Mouse (Mus musculus) CD4-positive helper T cell, adult 2 months (primary cell): ENCODE data around the gene Ankrd6.

Experiments
- DNase-seq: peaks from one replicate; pipeline ENCODE4 v3.0.0-alpha.2; 2012; ENCODE audit warnings: low read depth, missing footprints, low spot score

Ankrd6 gene

GRCm38 (mm10) chr4:32905913-32906312, 44.7 kb downstream of the Ankrd6 start:
- DNase-seq = no peak

GRCm38 (mm10) chr4:32905381-32905780, 45.3 kb downstream of the Ankrd6 start:
- DNase-seq = no peak

GRCm38 (mm10) chr4:32903826-32904225, 46.8 kb downstream of the Ankrd6 start:
- DNase-seq = no peak

- no peak for DNase-seq
These were observed 51.6 kb downstream of the Ankrd6 start for GRCm38 (mm10) chr4:32899051-32899450.

GRCm38 (mm10) chr4:32891341-32891740, 59.3 kb downstream of the Ankrd6 start:
- DNase-seq = no peak

GRCm38 (mm10) chr4:32890735-32891098, 59.9 kb downstream of the Ankrd6 start:
- DNase-seq = no peak

GRCm38 (mm10) chr4:32889996-32890734, 60.5 kb downstream of the Ankrd6 start:
- DNase-seq = no peak

GRCm38 (mm10) chr4:32889246-32889645, 61.4 kb downstream of the Ankrd6 start:
- peak; percentile 35 for DNase-seq

- DNase-seq = no peak
These were observed 64.2 kb downstream of the Ankrd6 start for GRCm38 (mm10) chr4:32886479-32886878.

- no peak for DNase-seq
These were observed 66.0 kb downstream of the Ankrd6 start for GRCm38 (mm10) chr4:32884599-32884998.

GRCm38 (mm10) chr4:32881001-32881400, 69.6 kb downstream of the Ankrd6 start:
- DNase-seq = no peak

GRCm38 (mm10) chr4:32874669-32875068, 76.0 kb downstream of the Ankrd6 start:
- peak; percentile 28 for DNase-seq

GRCm38 (mm10) chr4:32872189-32872749, 78.4 kb downstream of the Ankrd6 start:
- no peak for DNase-seq

GRCm38 (mm10) chr4:32869370-32869769, 81.3 kb downstream of the Ankrd6 start:
- DNase-seq = no peak

GRCm38 (mm10) chr4:32868858-32869257, 81.8 kb downstream of the Ankrd6 start:
- DNase-seq = peak; percentile 26

- no peak for DNase-seq
These were observed 82.2 kb downstream of the Ankrd6 start for GRCm38 (mm10) chr4:32868437-32868836.

- no peak for DNase-seq
These were observed 83.2 kb downstream of the Ankrd6 start for GRCm38 (mm10) chr4:32867460-32867859.

GRCm38 (mm10) chr4:32864867-32865242, 85.8 kb downstream of the Ankrd6 start:
- no peak for DNase-seq

GRCm38 (mm10) chr4:32864131-32864866, 86.3 kb downstream of the Ankrd6 start:
- no peak for DNase-seq

GRCm38 (mm10) chr4:32863447-32864130, 87.1 kb downstream of the Ankrd6 start:
- no peak for DNase-seq

- no peak for DNase-seq
These were observed 87.7 kb downstream of the Ankrd6 start for GRCm38 (mm10) chr4:32862751-32863446.
